Mouse (Mus musculus) midbrain, embryonic 11.5 days (tissue): ENCODE measurements around the gene Bdkrb2. TPM values are rescaled to one million over a fixed set of nuclear protein-coding genes. Genes with fewer than 3 reads are reported as not detected.

Experiments used
- ATAC-seq: fragments of 200-750 bp; cut with Nextera tagmentation; 2 replicates; pipeline ENCODE4 v1.8.0; 2017; ENCODE audit warnings: moderate TSS enrichment, moderate library complexity; ENCODE audit not compliant: low FRiP score
- DNase-seq: peaks from one replicate; pipeline ENCODE4 v3.0.0; 2015; ENCODE audit warnings: low spot score; ENCODE audit errors: missing footprints
- H3K27ac ChIP-seq: fragments of 300-500 bp; sonication (generic); 2 replicates; pipeline ENCODE4 v1.5.1; 2014; ENCODE audit warnings: low read depth, low read length
- H3K27me3 ChIP-seq: fragments of 300-500 bp; sonication (generic); 2 replicates; pipeline ENCODE4 v1.6.1; 2014; ENCODE audit warnings: mild to moderate bottlenecking, low read length, moderate library complexity, mixed read lengths; ENCODE audit not compliant: control insufficient read depth, insufficient read depth
- H3K36me3 ChIP-seq: fragments of 300-500 bp; sonication (generic); 2 replicates; pipeline ENCODE4 v1.6.1; 2014; ENCODE audit warnings: mild to moderate bottlenecking, low read length, moderate library complexity, mixed read lengths; ENCODE audit not compliant: control insufficient read depth, insufficient read depth
- H3K4me1 ChIP-seq: fragments of 300-500 bp; sonication (generic); 2 replicates; pipeline ENCODE4 v1.6.1; 2014; ENCODE audit warnings: low read length; ENCODE audit not compliant: control insufficient read depth, insufficient read depth
- H3K4me2 ChIP-seq: fragments of 300-500 bp; sonication (generic); 2 replicates; pipeline ENCODE4 v1.6.1; 2014; ENCODE audit warnings: mild to moderate bottlenecking, moderate library complexity
- H3K4me3 ChIP-seq: fragments of 300-500 bp; sonication (generic); 2 replicates; pipeline ENCODE4 v1.5.1; 2014; ENCODE audit warnings: low read depth, low read length
- H3K9ac ChIP-seq: fragments of 300-500 bp; sonication (generic); 2 replicates; pipeline ENCODE4 v1.6.1; 2014; ENCODE audit warnings: low read length
- H3K9me3 ChIP-seq: fragments of 300-500 bp; sonication (generic); 2 replicates; pipeline ENCODE4 v1.6.1; 2016; ENCODE audit warnings: low read length; ENCODE audit not compliant: control insufficient read depth
- WGBS: fragments of 180-500 bp; shearing (Covaris S2); extraction: QIAGEN DNeasy Blood & Tissue Kit; methylation state at CpG from one replicate; pipeline ENCODE4 v1.1.7; 2014; 5-methylcytosine and 5-hydroxymethylcytosine counted together
- polyA plus RNA-seq: library from polyadenylated mRNA; unstranded; fragments of >200 nt; fragmentation: Nextera tagmentation; extraction: Ambion mirVana; gene quantifications from 2 replicates; pipeline ENCODE4 v1.2.1, GENCODE M21; 2014

The Bdkrb2 gene
- polyA plus RNA-seq, 1 experiment from 2014 or later: 0.12 TPM

DNA sequence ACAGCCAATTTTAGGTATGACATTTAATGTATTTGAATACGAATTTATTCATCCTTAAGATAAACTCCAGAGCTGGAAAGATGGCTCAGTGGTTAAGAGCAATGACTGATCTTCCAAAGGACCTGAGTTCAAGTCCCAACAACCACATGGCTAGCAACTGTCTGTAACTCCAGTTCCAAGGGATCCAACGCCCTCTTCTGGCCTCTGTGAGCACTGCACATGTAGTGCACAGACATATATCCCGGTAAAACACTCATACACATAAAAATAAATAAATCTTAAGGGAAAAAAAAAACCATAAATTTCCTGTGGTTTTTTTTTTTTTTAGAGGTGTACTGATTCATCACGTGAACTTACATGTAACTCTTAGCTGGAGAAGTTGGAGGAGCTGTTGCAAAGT is 74.5 kb downstream of the Bdkrb2 start:
- no peak for ATAC-seq
- 81% methylated on average over 4 of the region's 4 CpGs for WGBS

DNA sequence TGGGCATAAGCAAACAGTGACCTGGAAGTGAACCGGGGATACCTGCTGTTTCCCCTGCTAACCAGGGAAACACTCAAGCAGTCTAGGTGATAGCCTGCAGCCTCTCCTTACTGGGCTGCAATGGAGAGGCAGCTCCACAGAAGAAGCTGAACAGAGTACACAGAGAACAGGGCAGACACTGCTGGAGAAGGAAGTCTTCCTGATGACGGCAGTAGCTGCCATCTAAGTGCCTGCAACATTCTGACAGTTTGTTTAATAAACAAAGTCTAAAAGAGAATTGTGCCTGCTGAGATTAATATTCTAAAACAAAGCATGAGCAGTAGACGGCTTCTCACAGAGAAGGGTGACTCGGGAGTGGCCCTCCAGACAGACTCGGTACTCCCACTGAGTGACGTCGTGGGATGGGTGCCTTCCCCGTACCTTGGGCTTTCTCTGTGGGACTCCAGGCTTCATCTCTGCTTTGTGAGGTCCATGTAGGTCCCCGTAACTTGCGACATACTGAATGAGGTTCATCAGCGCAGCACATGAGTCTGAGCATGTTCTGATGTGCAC is 79.8 kb downstream of the Bdkrb2 start:
- no peaks in the 10 kb centered on the region for H3K4me1 ChIP-seq
- H3K36me3 ChIP-seq: peaks cover 10% of the 10 kb centered on the region; the same call in 1 of the 2 replicates
- H3K4me2 ChIP-seq: no peak overlapping the region
- no peaks in the 10 kb centered on the region for H3K9me3 ChIP-seq
- no peak for DNase-seq
- no peak overlapping the region for H3K4me3 ChIP-seq
- WGBS: 94% methylated on average over 11 of the region's 11 CpGs
- ATAC-seq: no peak
- H3K27ac ChIP-seq: no peak overlapping the region
- no peaks in the 10 kb centered on the region for H3K27me3 ChIP-seq
- no peak overlapping the region for H3K9ac ChIP-seq

More for the DNA sequence above, 74.5 kb downstream of the Bdkrb2 start:
- Histone ChIP-seq H3K27me3 (no peaks in the 10 kb centered on the region), H3K4me2 (no peak overlapping the region), H3K9ac (no peak overlapping the region), H3K36me3 (peaks cover 15% of the 10 kb centered on the region; the same call in 1 of the 2 replicates), H3K4me1 (no peaks in the 10 kb centered on the region), H3K27ac (no peak overlapping the region), H3K4me3 (no peak overlapping the region), H3K9me3 (no peaks in the 10 kb centered on the region)
- no peak for DNase-seq

Other genes starting within 250 kb of the Bdkrb2 start
- gene Tunar, start 229.4 kb upstream of the Bdkrb2 start, polyA plus RNA-seq: 0.68 and 0.86 TPM in 2 replicates
- gene D430019H16Rik, start 109.4 kb upstream of the Bdkrb2 start, polyA plus RNA-seq: 6.4 and 8.1 TPM in 2 replicates
- gene Bdkrb1, start 39.9 kb downstream of the Bdkrb2 start, polyA plus RNA-seq: 0.12 TPM in 1 of 2 replicates, not detected in the other
- gene Gskip, start 121.6 kb downstream of the Bdkrb2 start, polyA plus RNA-seq: 38.6 and 40.5 TPM in 2 replicates
- gene Atg2b, start 122.0 kb downstream of the Bdkrb2 start, polyA plus RNA-seq: 11.6 and 11.8 TPM in 2 replicates
- 0.16 TPM in 1 of 2 replicates, not detected in the other for gene Ak7, start 142.8 kb downstream of the Bdkrb2 start, polyA plus RNA-seq
- 253 and 285 TPM in 2 replicates for gene Papola, start 221.5 kb downstream of the Bdkrb2 start, polyA plus RNA-seq